Mouse (Mus musculus) heart, postnatal 0 days (tissue): Measurements from ENCODE around the gene Gm12789.
"Not testable (repeated sequence)": the region's sequence is repeated elsewhere in the genome, so short reads cannot be mapped to it uniquely, and the experiment has no call there.

ENCODE experiments used
- CTCF ChIP-seq: IDR thresholded peaks from 2 replicates; pipeline ENCODE4 v1.5.1; 2016; ENCODE audit warnings: antibody characterized with exemption, control low read depth, low read depth
- EP300 ChIP-seq: IDR thresholded peaks from 2 replicates; pipeline ENCODE4 v1.6.1; 2016; ENCODE audit warnings: antibody characterized with exemption, low read depth

DNA sequence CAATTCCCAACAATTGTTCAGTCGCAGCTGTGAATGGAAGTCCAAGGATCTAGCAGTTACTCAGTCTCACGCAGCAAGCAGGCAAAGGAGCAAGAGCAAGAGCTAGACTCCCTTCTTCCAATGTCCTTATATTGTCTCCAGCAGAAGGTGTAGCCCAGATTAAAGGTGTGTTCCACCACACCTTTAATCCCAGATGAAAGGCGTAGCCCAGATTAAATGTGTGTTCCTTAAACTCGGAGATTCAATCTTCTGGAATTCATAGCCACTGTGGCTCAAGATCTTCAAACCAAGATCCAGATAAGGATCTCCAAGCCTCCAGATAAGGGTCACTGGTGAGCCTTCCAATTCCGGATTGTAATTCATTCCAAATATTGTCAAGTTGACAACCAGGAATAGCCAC lies 5.5 kb upstream of the Gm12789 start, which contains the start of gene Gm12790:
- TF ChIP-seq EP300, CTCF: not testable (repeated sequence)
